Mouse (Mus musculus) thymus, postnatal 36 days (tissue): ENCODE results near the gene Zfp688.
"Not testable (repeated sequence)": the region's sequence is repeated elsewhere in the genome, so short reads cannot be mapped to it uniquely, and the experiment has no call there.

Source experiments
- DNase-seq, 2 experiments: peaks; one replicate each; pipeline ENCODE4 v3.0.0; 2022; ENCODE audit warnings: mixed read lengths in 2 of 2

The Zfp688 gene

DNA sequence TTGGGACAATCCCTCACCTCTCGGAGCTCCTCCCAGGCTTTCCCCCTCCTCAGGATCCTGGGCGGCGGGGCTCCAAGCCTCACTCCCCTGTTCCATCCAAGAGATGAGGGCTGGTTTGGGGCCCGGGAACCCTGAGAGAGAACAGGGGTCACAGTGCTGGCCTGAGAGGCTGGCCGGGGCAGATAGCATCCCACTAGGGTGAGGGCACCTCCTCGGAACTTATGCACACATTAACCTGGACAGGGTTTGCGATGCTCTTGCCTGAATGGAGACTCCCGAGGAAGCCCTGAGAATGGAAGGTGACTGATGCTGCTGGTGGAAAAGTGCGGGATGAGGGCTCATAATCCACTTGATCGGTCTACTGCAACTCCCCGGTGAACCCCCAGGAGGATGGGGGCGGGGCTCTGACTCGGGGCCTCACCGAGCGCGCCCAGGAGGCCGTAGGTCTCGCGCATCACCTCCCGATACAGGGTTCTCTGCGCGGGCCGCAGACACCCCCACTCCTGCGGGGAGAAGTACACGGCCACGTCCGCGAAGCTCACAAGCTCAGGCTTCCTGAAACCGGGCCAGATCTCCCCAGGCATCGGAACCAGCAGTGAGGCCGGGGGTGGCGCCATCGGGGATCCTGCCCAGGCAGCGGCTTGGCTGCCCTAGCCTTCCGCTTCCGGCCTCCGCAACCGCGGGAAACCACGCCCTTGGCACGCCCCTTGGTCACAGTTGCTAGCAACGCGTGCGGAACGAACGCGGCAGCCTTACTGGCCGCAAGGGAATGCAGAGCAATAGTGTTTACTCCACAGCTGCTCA, at the start of gene Zfp688:
TSS of gene Zfp688 (minus strand) at position 681 of the 804 bp plus-strand sequence.
- peak; percentile 96 to 97 for DNase-seq

DNA sequence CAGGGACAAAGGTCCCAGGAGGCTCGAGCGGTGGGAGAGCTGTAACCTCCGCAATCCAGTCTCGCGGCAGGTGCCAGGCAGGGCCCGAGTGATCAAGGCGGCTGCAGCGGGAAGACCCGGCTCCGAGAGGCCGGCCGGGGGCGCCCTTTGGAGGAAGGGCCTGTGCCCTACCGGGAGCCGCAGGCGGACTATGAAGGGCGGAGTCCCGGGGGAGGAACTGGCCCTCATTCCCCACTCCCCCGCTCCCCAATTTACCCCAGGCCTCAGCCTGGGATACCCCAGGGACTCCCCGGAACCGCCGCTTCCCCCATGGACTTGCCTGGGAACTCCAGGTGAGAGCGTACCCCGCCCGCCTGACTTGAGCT, 49.8 kb upstream of the Zfp688 start:
- DNase-seq = peak; percentile 63 to 70

DNA sequence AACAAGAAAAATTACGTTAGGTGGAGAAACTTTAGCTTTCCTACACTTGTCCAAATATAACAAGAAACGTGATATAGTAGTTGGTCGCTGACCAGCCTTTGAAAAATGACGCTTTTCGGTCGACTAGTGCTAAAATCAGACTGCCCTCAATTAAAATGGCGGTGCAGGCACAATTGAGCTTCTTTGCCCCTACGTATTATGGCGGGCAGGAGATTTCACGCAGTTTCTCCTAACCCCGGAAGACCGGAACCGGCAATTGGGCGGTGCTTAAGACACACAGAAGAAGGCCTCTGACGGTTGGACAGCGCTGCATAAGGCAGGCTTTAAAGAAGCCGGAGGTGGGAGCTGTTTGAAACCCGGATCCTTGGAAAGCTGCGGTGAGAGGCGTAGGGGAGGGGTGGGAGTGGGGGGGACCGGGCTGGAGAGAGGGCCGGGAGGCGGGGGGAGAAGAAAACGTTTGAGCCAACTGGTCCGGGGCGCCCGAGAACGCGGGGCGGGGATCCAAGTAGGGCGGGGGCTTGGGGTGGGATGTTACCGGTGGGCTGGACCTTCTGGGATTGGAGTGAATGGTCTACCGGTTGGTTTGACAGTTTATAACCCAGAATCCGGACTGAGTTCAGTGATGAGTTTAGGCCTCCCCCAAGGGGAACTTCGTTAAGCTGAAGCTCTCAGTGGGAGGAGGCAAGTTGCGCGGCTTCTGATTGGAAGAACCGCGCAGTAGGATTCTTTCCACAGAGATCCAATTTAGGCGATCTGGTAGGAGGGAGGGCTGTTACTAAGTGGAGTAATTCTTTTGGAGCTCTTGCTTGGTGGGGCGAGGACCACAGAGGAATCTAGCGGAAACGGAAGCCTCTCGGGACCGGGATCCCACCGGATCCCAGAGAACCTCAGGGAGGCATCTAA, 49.1 kb upstream of the Zfp688 start:
- DNase-seq = peak; percentile 84 to 91

DNA sequence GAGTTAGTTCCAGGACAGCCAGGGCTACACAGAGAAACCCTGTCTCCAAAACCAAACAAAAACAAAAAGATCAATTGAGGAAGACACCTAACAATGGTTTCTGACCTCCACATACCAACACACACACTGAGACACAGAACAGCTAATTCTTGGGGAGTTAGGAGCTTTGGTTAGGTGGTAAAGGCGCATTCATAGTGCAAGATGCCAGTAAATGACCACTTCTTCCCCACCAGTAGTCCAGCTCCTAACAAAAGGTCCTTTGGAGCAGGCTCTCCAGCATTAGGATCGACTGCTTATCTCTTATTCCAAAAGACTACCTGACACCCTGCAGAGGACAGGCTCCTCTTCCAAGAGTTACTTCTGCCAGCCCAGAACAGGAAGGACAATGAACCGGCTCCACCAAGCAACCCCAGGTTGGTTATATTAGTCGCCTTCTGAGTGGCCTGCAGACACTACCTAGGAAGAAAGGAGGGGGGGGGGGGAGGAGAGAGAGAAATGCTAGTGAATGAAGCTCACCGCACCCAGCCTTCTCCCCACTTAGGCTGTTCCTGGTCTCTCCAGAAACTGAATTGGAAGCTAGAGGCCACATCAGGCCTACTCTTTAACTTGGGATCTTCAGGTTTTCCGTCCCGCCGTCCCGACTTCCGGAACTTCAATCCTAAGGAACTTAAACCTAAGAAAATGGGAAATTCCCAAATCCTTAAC, 48.3 kb upstream of the Zfp688 start:
- peak; percentile 25 to 33 for DNase-seq

DNA sequence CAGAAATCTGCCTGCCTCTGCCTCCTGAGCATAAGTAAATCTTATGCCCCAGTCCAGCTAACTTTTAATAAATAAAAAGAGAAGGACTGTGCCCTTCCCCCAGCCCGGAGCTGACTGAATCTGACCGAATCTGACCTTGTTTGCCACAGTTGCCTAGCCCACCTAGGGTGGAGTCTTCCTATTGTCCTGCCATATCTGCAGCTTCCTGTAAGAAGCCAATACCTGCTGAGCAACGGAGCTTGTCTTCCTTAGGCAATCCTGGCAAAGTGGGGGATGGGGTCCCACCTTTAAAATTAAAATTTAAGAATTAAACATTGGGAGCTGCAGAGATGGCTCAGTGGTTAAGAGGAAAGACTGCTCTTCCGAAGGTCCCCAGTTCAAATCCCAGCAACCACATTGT, 44.7 kb upstream of the Zfp688 start:
- no peak for DNase-seq

DNA sequence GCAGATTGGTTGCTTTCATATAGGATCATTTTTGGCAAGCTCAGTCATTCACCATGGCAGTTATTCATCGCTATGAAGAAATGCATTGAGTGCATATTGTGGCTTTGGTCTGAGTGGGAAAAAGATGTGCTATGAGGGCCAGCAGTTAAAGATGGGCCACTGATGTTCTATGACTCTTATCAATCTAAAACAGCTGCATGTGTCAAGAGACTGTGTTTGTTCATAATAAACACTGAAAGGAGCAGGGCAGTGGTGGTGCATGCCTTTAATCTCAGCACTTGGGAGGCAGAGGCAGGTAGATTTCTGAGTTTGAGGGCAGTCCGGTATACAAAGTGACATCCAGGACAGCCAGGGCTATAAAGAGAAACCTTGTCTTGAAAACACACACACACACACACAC, 43.8 kb upstream of the Zfp688 start:
- not testable (repeated sequence) for DNase-seq

DNA sequence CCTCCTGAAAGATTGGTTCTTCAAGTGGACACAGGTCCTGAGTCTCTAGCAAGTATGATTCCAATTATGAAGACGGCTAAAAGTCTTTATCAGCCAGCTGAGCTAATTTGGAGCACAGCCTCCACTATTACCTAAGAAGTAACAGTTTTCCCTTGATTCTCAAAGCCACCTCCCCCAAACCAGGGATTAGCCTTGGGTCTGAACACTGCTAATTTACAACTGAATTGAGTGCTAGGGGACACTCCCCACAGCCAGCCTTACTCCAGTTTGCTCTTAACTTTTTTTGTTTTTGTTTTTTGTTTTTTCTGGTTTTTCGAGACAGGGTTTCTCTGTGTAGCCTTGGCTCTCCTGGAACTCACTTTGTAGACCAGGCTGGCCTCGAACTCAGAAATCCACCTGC, 43.3 kb upstream of the Zfp688 start:
- no peak for DNase-seq

DNA sequence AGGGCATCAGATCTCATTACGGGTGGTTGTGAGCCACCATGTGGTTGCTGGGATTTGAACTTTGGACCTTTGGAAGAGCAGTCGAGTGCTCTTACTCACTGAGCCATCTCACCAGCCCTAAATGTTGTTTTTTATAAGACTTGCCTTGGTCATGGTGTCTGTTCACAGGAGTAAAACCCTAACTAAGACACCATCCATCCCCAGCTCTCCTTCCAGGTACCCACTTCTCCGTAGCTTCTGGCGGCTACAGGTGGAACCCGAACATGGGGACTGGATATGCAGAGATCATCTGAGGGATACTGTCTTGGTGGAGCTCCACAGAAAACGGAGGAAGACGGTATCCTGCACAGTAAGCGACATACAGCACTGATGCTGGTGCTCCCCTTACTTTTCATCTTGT, 37.4 kb upstream of the Zfp688 start, which contains the start of gene Prr14:
TSS of gene Prr14 (plus strand) at position 301 of the 400 bp plus-strand sequence.
- DNase-seq = not testable (repeated sequence)

DNA sequence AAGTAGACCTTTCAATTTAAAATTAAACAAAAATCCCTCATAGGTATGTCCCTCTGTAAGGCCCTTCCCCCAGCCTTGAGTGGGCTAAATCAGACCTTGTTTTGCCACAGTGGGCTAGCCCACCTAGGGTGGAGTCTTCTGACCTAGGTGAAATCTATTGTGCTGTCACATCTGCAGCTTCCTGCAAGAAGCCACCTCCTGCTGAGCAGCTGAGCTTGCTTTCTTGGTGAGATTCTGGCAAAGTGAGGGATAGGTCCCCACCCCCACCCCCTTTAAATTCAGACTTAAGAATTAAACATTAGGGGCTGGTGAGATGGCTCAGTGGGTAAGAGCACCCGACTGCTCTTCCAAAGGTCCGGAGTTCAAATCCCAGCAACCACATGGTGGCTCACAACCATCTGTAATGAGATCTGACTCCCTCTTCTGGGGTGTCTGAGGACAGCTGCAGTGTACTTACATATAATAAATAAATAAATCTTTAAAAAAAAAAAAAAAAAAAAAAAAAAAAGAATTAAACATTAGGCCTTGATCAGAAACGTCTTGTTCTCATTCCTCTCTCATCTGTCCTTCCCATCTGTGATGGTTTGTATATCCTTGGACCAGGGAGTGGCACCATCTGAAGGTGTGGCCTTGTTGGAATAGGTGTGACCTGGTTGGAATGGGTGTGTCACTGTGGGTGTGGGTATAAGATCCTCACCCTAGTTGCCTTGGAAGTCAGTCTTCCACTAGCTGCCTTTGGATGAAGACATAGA, 36.7 kb upstream of the Zfp688 start:
- DNase-seq = not testable (repeated sequence)

DNA sequence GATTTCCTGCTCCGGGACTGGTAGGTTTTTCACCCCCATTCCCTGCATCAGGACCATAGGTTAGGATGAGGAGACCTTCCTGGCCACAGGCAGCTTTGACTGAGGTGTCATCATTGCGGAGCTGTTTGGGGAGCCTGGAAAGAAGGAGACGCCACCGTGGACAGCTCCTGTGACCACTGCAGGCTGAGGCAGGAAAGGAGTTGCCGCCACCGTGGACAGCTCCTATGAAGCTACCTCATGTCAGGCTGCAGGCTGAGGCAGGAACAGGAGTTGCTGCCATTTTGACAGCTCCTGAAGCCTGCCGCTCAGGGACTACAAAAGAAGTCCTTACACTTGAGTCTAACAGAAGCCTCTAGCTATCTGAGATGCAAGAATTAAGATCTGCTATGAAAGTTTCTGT, 33.0 kb upstream of the Zfp688 start:
- DNase-seq = no peak

DNA sequence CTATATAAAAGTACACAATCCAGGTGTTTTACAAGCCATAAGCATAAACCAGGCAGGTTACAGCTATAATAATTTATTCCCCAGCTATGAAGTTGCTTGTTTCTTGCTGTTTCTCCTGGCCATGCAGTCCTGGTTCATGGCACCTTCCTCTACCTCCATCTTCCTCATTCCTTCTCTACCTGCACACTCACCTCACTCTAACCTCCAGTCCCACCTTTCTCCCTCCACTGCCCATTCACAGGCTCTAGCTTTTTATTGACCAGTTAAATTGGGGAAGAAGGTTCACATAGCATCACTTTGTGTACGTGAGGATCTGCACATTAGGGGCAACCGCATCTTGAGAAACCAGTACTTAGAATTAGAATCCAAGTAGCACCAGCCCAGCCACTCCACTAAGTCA, 31.2 kb upstream of the Zfp688 start:
- no peak for DNase-seq

DNA sequence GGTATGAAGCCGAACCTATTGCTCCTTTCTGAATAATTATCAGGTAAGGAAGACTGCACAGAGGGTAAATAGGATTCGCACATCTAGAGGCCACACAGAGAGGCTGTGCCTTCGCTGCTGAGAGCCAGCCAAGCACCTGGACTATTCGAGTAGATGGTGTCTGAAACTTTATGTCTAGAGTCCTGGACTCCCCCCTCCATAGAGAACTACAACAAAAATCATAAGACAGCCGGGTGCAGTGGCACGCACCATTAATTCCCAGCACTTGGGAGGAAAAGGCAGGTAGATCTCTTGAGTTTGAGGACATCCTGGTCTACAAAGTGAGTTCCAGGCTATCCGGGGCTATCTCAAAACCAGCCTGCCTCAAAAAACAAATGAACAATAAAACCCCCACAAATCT, 28.1 kb upstream of the Zfp688 start:
- no peak for DNase-seq

DNA sequence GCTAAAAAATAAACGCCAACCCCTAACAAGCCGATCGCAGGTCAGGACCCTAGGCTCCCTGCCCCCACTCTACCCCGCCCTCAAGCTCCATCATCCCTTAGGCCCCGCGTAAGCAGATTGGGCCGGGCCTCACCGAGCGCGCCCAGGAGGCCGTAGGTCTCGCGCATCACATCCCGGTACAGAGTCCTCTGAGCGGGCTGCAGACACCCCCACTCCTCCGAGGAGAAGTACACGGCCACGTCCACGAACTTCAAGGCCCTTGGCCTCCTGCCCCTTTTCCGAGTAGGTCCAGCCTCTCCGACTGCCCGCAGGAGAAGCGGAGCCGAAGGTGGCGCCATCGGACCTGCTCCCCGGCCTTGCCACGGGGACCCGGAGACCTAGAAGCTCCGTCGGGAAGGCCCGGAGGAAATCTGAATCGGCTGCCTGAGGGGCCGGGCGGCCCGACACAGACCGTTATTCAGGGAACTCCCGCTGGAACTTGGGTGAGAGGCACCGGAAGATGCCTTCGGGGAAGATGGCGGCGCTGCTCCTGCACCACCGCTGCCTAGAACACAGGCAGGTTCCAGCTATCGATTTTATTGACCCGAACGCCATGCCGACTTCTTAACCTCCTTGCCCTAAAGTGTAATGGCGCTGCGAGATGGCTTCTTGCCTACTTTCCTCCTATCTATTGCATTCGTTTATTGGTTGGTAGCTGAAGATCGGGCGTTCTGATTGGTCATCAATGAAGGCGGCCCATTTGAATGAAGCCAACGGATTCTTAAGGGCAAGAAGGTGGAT, 26.8 kb upstream of the Zfp688 start, which contains the start of gene Zfp689:
TSS of gene Zfp689 (minus strand) at position 638 of the 780 bp plus-strand sequence.
- peak; percentile 89 for DNase-seq

DNA sequence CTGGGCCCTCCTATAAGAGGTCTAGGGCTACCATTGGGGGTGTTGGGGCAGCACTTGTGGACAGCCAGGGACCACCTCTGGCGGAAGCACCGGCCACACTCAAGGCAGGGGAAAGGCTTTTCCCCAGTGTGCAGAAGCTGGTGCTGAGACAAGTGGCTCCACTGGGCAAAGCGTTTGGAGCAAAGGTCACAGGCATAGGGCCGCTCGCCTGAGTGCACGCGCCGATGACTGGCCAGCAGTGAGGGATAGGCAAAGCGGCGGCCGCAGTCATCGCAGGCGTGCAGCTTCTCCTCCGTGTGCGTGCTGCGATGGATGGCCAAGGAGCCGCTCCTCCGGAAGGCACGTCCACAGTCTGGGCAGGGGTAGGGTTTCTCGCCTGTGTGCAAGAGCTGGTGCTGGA, 22.1 kb upstream of the Zfp688 start:
- no peak for DNase-seq

DNA sequence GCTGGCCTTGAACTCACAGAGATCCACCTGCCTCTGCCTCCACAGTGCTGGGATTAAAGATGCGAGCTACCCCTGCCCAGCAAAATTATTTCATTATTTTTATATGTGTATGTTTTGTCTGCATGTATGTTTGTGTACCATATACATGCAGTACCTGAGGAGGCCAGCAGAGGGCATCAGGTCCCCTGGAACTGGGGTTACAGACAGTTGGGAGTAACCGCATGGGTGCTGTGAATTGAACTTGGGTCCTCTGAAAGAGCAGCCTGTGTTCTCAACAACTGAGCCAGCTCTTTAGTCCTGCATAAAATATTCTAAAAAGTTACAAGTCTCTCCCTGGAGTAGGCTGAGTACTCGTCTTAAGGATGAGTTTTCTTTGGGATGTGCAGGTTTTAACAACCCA, 15.9 kb upstream of the Zfp688 start:
- DNase-seq = peak in 1 of 2 experiments; percentile 36

DNA sequence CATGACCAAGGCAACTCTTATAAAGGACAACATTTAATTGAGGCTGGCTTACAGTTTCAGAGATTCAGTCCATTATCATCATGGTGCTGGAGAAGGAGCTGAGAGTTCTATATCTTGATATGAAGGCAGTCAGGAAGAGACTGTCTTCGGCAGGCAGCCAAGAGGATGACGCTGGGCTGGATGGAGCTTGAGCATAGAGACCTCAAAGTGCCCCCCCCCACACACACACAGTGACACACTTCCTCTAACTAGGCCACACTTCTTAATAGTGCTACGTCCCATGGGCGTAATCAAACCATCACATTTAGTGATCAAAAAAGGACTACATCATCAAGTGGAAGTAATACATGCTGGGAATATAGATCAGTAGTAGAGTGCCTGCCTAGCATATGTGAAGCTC, 13.3 kb upstream of the Zfp688 start:
- no peak for DNase-seq

DNA sequence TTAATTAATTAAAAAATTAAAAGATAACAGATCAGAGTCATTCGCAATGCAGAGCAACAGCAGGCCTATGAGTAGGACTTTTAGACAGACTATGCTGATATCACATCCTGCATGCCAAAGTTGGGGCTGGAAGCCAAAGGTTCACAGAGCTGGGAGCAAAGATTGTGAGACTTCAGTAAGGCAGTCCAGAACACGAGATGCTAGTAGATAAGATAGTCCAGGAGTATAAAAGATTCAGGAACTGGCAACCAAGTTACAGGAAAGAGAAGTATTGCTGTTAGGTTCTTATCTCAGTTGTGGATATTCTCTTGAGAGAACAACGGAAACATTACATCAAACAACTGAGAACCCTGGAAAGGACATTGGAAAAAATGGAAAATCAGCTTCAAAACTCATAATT, 4.5 kb upstream of the Zfp688 start:
- no peak for DNase-seq

DNA sequence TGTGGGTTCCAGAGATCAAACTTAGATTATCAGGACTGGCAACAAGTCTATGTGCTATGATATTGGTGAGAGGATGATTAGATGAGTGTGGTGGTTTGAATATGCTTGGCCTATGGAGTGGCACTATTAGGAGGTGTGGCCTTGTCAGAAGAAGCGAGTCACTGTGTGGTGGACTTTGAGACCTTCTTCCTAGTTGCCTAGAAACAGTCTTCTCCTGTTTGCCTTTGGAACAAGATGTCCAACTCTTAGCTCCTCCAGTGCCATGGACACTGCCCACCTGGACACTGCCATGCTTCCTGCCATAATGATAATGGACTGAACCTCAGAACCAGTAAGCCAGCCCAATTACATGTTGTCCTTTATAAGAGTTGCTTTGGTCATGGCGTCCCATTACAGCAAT, 4.0 kb upstream of the Zfp688 start:
- no peak for DNase-seq

DNA sequence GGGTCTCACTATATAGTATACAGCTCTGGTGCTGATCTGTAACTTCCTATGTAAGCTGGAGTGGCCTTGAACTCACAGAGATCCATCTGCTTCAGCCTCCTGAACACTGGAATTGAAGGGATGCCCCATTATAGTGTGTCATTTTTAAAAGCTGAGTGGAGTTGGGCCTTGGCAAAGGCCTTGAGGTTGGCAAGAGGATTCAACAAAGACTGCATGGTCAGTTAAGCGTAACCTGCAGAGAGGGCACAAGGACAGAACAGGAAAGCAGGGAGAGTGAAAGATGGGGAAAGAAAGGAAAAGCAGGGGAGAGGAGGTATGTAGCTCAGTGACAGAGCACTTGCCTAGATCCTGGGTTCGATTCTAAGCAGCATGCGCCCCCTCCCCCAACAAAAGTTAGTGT, 3.4 kb upstream of the Zfp688 start:
- DNase-seq = no peak

DNA sequence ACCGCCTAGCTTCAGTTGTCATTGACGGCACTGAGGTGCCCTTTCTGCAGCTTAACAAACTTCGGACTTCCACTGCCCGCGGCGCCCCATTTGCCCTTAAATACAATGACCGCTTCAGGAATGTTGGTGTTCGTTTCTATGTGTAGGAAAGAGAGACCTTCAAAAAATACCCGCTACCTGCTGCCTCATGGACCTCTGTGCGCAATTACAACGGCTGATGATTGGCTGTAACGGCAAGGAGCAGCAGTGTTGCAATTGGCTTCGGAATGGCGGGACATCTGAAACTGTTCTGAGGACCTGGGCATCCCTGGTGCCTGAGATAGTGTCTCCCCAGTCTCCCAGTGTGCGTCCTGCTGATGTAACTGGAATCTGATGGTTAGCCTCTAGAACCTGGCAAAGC, 379 bp upstream of the Zfp688 start:
- peak in 1 of 2 experiments; percentile 12 for DNase-seq

DNA sequence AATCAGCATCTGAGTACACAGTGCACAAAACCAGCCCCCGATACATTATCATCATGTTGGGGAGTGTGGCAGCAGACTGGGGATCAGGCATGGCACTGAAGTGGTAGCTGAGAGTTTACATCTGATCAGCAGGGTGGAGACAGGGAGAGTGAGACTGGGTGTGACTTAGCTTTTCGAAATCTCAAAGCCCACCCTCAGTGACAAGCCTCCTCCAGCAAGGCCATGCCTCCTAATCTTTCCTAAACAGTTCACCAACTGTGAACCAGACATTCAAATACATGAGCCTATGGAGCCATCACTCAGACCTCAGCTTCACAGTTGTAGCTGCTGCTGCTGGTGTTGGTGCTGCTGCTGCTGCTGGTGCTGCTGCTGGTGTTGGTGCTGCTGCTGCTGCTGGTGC, 10.4 kb downstream of the Zfp688 start:
- no peak for DNase-seq
